Mouse (Mus musculus): ENCODE results near the gene Kpna7. TPM values are rescaled to one million over a fixed set of nuclear protein-coding genes. Genes with fewer than 3 reads are reported as not detected.

Gene Kpna7
- polyA plus RNA-seq, 1 experiment from 2014 or later = not detected

DNA sequence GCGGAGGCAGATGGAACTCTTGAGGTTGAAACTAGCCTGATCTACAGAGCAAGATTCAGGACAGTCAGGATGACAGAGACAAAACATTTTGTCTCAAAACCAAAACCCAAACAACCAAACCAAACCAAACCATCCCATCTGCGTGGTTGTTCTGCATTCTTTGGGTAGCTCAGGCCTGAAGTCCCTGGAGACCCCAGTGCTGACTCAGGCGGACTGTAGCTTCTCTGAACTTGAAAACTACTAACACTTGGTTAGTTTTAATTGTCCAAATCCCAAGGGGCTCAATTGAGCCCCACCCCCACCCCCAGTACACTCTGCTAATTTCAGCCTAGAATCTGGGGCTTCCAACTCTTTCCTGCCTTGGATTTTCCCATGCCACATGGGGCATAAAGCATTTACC is 80.5 kb downstream of the Kpna7 start:
- no peak overlapping the region for H3K27ac ChIP-seq (replicated peaks in 1 of 2; ENCODE audit: control insufficient read depth in 1 of 2, insufficient read depth in 1 of 2, low read depth in 2 of 2, low read length in 2 of 2)
- no peaks in the 10 kb centered on the region for H3K27me3 ChIP-seq (ENCODE audit: control insufficient read depth, insufficient read depth, low read length)
- no peak overlapping the region for H3K4me3 ChIP-seq (ENCODE audit: control insufficient read depth in 1 of 2, insufficient read depth in 1 of 2, low read depth in 1 of 2, low read length in 2 of 2)
- no peaks in the 10 kb centered on the region for H3K36me3 ChIP-seq (ENCODE audit: control insufficient read depth, insufficient read depth, low read length)
- H3K9me3 ChIP-seq (ENCODE audit: control insufficient read depth, low read length) = no peaks in the 10 kb centered on the region
- H3K4me2 ChIP-seq (ENCODE audit: low read length) = no peak overlapping the region
- ATAC-seq (ENCODE audit: insufficient number of reproducible peaks, insufficient read depth, low FRiP score, low read depth) = no peak
- WGBS = 80% methylated on average over 3 of the region's 3 CpGs
- H3K4me1 ChIP-seq (ENCODE audit: control insufficient read depth in 2 of 2, insufficient read depth in 2 of 2, low read length in 2 of 2) = peaks cover 5 to 6% of the 10 kb centered on the region in 2 experiments; a peak in 1 of 4 replicates
- no peak overlapping the region for H3K9ac ChIP-seq (ENCODE audit: low read length)

DNA sequence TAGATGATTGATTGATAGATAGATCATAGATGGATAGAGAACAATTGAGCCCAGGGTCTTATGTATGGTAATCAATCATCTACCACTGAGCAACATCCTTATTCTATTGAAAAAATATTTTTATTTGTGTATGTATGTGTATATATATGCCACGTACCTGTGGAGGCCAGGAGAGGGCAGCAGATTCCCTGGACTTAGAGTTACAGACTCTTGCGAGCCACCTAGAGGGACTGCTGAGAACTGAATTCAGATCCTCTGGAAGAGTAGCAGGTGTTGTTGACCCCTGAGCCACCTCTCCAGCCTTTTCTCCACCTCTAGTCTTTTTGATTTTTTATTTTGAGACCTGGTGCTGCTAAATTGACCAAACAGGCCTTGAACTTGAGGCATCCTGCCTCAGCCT is 85.3 kb downstream of the Kpna7 start:
- Histone ChIP-seq H3K36me3 (ENCODE audit: control insufficient read depth, insufficient read depth, low read length) (no peaks in the 10 kb centered on the region), H3K27ac (replicated peaks in 1 of 2; ENCODE audit: control insufficient read depth in 1 of 2, insufficient read depth in 1 of 2, low read depth in 2 of 2, low read length in 2 of 2) (no peak overlapping the region), H3K27me3 (ENCODE audit: control insufficient read depth, insufficient read depth, low read length) (no peaks in the 10 kb centered on the region), H3K9ac (ENCODE audit: low read length) (no peak overlapping the region), H3K4me1 (ENCODE audit: control insufficient read depth in 2 of 2, insufficient read depth in 2 of 2, low read length in 2 of 2) (no peaks in the 10 kb centered on the region), H3K9me3 (ENCODE audit: control insufficient read depth, low read length) (no peaks in the 10 kb centered on the region), H3K4me3 (ENCODE audit: control insufficient read depth in 1 of 2, insufficient read depth in 1 of 2, low read depth in 1 of 2, low read length in 2 of 2) (no peak overlapping the region), H3K4me2 (ENCODE audit: low read length) (no peak overlapping the region)
- WGBS = 34% methylated on average over 2 of the region's 2 CpGs
- ATAC-seq (ENCODE audit: insufficient number of reproducible peaks, insufficient read depth, low FRiP score, low read depth) = no peak

- H3K27ac ChIP-seq (replicated peaks in 1 of 2; ENCODE audit: control insufficient read depth in 1 of 2, insufficient read depth in 1 of 2, low read depth in 2 of 2, low read length in 2 of 2) = no peak overlapping the region
- peaks cover 0 to 2% of the 10 kb centered on the region in 2 experiments; a peak in 1 of 4 replicates for H3K4me1 ChIP-seq (ENCODE audit: control insufficient read depth in 2 of 2, insufficient read depth in 2 of 2, low read length in 2 of 2)
- no peaks in the 10 kb centered on the region for H3K36me3 ChIP-seq (ENCODE audit: control insufficient read depth, insufficient read depth, low read length)
- no peak overlapping the region for H3K4me3 ChIP-seq (ENCODE audit: control insufficient read depth in 1 of 2, insufficient read depth in 1 of 2, low read depth in 1 of 2, low read length in 2 of 2)
- H3K9me3 ChIP-seq (ENCODE audit: control insufficient read depth, low read length) = no peaks in the 10 kb centered on the region
- no peak overlapping the region for H3K9ac ChIP-seq (ENCODE audit: low read length)
- no peaks in the 10 kb centered on the region for H3K27me3 ChIP-seq (ENCODE audit: control insufficient read depth, insufficient read depth, low read length)
- no peak overlapping the region for H3K4me2 ChIP-seq (ENCODE audit: low read length)
- 48% methylated on average over 5 of the region's 5 CpGs for WGBS
- ATAC-seq (ENCODE audit: insufficient number of reproducible peaks, insufficient read depth, low FRiP score, low read depth) = no peak
These were observed 93.3 kb downstream of the Kpna7 start for GRCm38 (mm10) chr5:144990481-144990880.

DNA sequence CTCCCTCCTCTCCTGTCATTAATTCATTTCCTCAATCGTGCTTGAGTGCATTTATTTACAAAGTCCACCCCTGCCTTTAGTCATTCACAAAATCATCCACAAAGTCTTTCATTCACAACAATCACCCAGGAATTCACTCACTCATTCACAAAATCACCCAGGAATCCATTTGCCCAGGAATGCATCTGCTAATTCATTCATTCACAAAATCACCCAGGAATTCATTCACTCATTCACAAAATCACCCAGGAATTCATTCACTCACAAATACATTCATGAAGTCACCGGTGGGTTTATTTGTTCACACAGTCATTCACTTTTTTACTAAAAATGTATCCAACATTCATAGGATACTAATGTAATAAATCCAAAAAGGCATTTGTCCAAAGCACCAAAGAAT is 93.8 kb downstream of the Kpna7 start:
- Histone ChIP-seq H3K4me1 (ENCODE audit: control insufficient read depth in 2 of 2, insufficient read depth in 2 of 2, low read length in 2 of 2) (peaks cover 0 to 2% of the 10 kb centered on the region in 2 experiments; a peak in 1 of 4 replicates), H3K9ac (ENCODE audit: low read length) (no peak overlapping the region), H3K27me3 (ENCODE audit: control insufficient read depth, insufficient read depth, low read length) (no peaks in the 10 kb centered on the region), H3K9me3 (ENCODE audit: control insufficient read depth, low read length) (no peaks in the 10 kb centered on the region), H3K4me2 (ENCODE audit: low read length) (no peak overlapping the region), H3K36me3 (ENCODE audit: control insufficient read depth, insufficient read depth, low read length) (no peaks in the 10 kb centered on the region), H3K4me3 (ENCODE audit: control insufficient read depth in 1 of 2, insufficient read depth in 1 of 2, low read depth in 1 of 2, low read length in 2 of 2) (no peak overlapping the region), H3K27ac (replicated peaks in 1 of 2; ENCODE audit: control insufficient read depth in 1 of 2, insufficient read depth in 1 of 2, low read depth in 2 of 2, low read length in 2 of 2) (no peak overlapping the region)
- 80% methylated on average over 2 of the region's 2 CpGs for WGBS
- no peak for ATAC-seq (ENCODE audit: insufficient number of reproducible peaks, insufficient read depth, low FRiP score, low read depth)

- WGBS = 81% methylated on average over 4 of the region's 4 CpGs
- H3K9me3 ChIP-seq (ENCODE audit: control insufficient read depth, low read length) = peaks cover 4% of the 10 kb centered on the region
- no peaks in the 10 kb centered on the region for H3K27me3 ChIP-seq (ENCODE audit: control insufficient read depth, insufficient read depth, low read length)
- H3K27ac ChIP-seq (replicated peaks in 1 of 2; ENCODE audit: control insufficient read depth in 1 of 2, insufficient read depth in 1 of 2, low read depth in 2 of 2, low read length in 2 of 2) = no peak overlapping the region
- H3K4me1 ChIP-seq (ENCODE audit: control insufficient read depth in 2 of 2, insufficient read depth in 2 of 2, low read length in 2 of 2) = peaks cover 0 to 2% of the 10 kb centered on the region in 2 experiments; a peak in 1 of 4 replicates
- no peak overlapping the region for H3K9ac ChIP-seq (ENCODE audit: low read length)
- no peak for ATAC-seq (ENCODE audit: insufficient number of reproducible peaks, insufficient read depth, low FRiP score, low read depth)
- no peaks in the 10 kb centered on the region for H3K36me3 ChIP-seq (ENCODE audit: control insufficient read depth, insufficient read depth, low read length)
- H3K4me3 ChIP-seq (ENCODE audit: control insufficient read depth in 1 of 2, insufficient read depth in 1 of 2, low read depth in 1 of 2, low read length in 2 of 2) = no peak overlapping the region
- H3K4me2 ChIP-seq (ENCODE audit: low read length) = no peak overlapping the region
These were observed 94.8 kb downstream of the Kpna7 start for GRCm38 (mm10) chr5:144989061-144989405.

GRCm38 (mm10) chr5:144988340-144989060 is 95.3 kb downstream of the Kpna7 start:
- no peak overlapping the region for H3K4me2 ChIP-seq (ENCODE audit: low read length)
- H3K9ac ChIP-seq (ENCODE audit: low read length) = no peak overlapping the region
- no peak overlapping the region for H3K4me3 ChIP-seq (ENCODE audit: control insufficient read depth in 1 of 2, insufficient read depth in 1 of 2, low read depth in 1 of 2, low read length in 2 of 2)
- peaks cover 0 to 2% of the 10 kb centered on the region in 2 experiments; a peak in 1 of 4 replicates for H3K4me1 ChIP-seq (ENCODE audit: control insufficient read depth in 2 of 2, insufficient read depth in 2 of 2, low read length in 2 of 2)
- no peaks in the 10 kb centered on the region for H3K36me3 ChIP-seq (ENCODE audit: control insufficient read depth, insufficient read depth, low read length)
- H3K9me3 ChIP-seq (ENCODE audit: control insufficient read depth, low read length) = peaks cover 4% of the 10 kb centered on the region
- WGBS = 40% methylated on average over 9 of the region's 9 CpGs
- ATAC-seq (ENCODE audit: insufficient number of reproducible peaks, insufficient read depth, low FRiP score, low read depth) = peak; percentile 40; the same call in 1 of the 2 replicates
- H3K27me3 ChIP-seq (ENCODE audit: control insufficient read depth, insufficient read depth, low read length) = no peaks in the 10 kb centered on the region
- no peak overlapping the region for H3K27ac ChIP-seq (replicated peaks in 1 of 2; ENCODE audit: control insufficient read depth in 1 of 2, insufficient read depth in 1 of 2, low read depth in 2 of 2, low read length in 2 of 2)

DNA sequence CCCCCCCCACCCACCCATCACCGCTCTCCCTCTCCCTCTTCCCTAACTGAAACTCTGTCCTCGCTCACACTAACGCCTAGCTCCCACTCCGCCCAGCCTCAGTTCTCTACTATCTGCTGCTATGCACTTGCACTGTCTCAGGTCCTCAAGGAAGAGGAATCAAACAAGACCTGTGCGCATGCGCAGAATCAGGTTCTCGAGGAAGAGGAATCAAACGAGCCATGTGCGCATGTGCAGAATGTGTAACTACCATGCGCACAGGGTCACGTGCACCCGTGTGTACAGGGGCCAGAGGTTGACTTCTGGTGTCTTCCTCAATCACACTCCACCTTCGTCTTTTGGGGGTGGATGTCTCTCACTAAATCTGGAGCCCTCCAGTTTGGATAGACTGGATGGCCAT is 96.3 kb downstream of the Kpna7 start:
- Histone ChIP-seq H3K27ac (replicated peaks in 1 of 2; ENCODE audit: control insufficient read depth in 1 of 2, insufficient read depth in 1 of 2, low read depth in 2 of 2, low read length in 2 of 2) (no peak overlapping the region), H3K4me1 (ENCODE audit: control insufficient read depth in 2 of 2, insufficient read depth in 2 of 2, low read length in 2 of 2) (peaks cover 0 to 2% of the 10 kb centered on the region in 2 experiments; a peak in 1 of 4 replicates), H3K27me3 (ENCODE audit: control insufficient read depth, insufficient read depth, low read length) (no peaks in the 10 kb centered on the region), H3K4me2 (ENCODE audit: low read length) (no peak overlapping the region), H3K4me3 (ENCODE audit: control insufficient read depth in 1 of 2, insufficient read depth in 1 of 2, low read depth in 1 of 2, low read length in 2 of 2) (no peak overlapping the region), H3K9me3 (ENCODE audit: control insufficient read depth, low read length) (peaks cover 7% of the 10 kb centered on the region), H3K9ac (ENCODE audit: low read length) (no peak overlapping the region), H3K36me3 (ENCODE audit: control insufficient read depth, insufficient read depth, low read length) (no peaks in the 10 kb centered on the region)
- ATAC-seq (ENCODE audit: insufficient number of reproducible peaks, insufficient read depth, low FRiP score, low read depth) = no peak
- WGBS = 91% methylated on average over 13 of the region's 13 CpGs

GRCm38 (mm10) chr5:144984839-144985238 is 99.0 kb downstream of the Kpna7 start:
- Histone ChIP-seq H3K27me3 (ENCODE audit: control insufficient read depth, insufficient read depth, low read length) (no peaks in the 10 kb centered on the region), H3K9ac (ENCODE audit: low read length) (no peak overlapping the region), H3K9me3 (ENCODE audit: control insufficient read depth, low read length) (peaks cover 7% of the 10 kb centered on the region), H3K4me1 (ENCODE audit: control insufficient read depth in 2 of 2, insufficient read depth in 2 of 2, low read length in 2 of 2) (peaks cover 0 to 2% of the 10 kb centered on the region in 2 experiments; a peak in 1 of 4 replicates), H3K4me3 (ENCODE audit: control insufficient read depth in 1 of 2, insufficient read depth in 1 of 2, low read depth in 1 of 2, low read length in 2 of 2) (no peak overlapping the region), H3K27ac (replicated peaks in 1 of 2; ENCODE audit: control insufficient read depth in 1 of 2, insufficient read depth in 1 of 2, low read depth in 2 of 2, low read length in 2 of 2) (no peak overlapping the region), H3K36me3 (ENCODE audit: control insufficient read depth, insufficient read depth, low read length) (no peaks in the 10 kb centered on the region), H3K4me2 (ENCODE audit: low read length) (no peak overlapping the region)
- ATAC-seq (ENCODE audit: insufficient number of reproducible peaks, insufficient read depth, low FRiP score, low read depth) = no peak
- WGBS = 91% methylated on average over 5 of the region's 5 CpGs
